Mouse (Mus musculus) thymus, postnatal 36 days (tissue): Measurements from ENCODE around the gene Zp2.

Source experiments
- DNase-seq, 2 experiments: peaks; one replicate each; pipeline ENCODE4 v3.0.0; 2022; ENCODE audit warnings: mixed read lengths in 2 of 2

Gene Zp2

GRCm38 (mm10) chr7:120145191-120145590 lies at the start of gene Zp2:
Gene Zp2 (minus strand): TSS chr7:120145291.
- no peak for DNase-seq

DNA sequence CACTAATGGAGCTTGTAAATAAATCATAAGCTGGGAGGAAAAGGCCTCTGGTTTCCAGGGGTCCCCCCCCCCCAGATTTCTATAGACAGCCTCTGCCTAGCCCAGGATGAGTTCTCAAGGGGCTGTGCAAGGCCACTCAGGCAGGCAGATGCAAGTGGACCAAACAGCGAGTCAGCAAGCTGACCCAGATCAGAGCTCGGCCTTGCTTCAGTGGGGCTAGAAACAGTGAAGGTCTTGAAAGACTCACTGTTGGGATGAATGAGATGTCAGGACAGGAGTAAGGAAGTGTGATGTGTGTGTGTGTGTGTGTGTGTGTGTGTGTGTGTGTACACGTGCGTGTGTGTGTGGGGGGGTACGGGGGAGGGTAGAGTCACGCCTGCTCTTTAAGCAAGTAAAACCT lies 47.7 kb upstream of the Zp2 start:
- DNase-seq, result no peak

GRCm38 (mm10) chr7:120192207-120192606 lies 47.1 kb upstream of the Zp2 start:
- DNase-seq, result no peak

GRCm38 (mm10) chr7:120190150-120190665 lies 45.1 kb upstream of the Zp2 start:
- DNase-seq, result no peak

GRCm38 (mm10) chr7:120189369-120190149 lies 44.5 kb upstream of the Zp2 start:
- DNase-seq, result no peak

DNA sequence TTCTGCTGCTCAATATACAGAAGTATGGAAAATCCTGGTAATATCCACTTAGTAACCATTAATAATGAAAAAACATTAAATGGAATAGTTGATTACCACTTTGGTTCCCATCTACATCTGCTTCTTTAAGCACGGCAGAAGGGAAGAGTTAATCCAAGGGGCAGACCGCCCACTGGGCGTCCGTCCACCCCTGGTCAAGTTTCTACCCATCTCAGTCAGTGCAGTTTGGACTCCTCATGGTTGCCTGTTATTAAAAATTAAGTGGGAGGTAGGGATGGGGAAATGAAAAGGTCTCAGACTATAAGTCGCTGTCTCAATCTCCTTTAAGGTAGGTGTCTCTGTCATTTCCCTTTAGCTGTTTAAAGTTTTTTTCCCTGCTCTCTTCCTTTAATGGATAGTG lies 43.9 kb upstream of the Zp2 start:
- DNase-seq, result no peak

GRCm38 (mm10) chr7:120182891-120183290 lies 37.8 kb upstream of the Zp2 start:
- DNase-seq, result no peak

GRCm38 (mm10) chr7:120181401-120182230 lies 36.5 kb upstream of the Zp2 start:
- DNase-seq, result no peak

GRCm38 (mm10) chr7:120180547-120180946 lies 35.5 kb upstream of the Zp2 start:
- no peak for DNase-seq

DNA sequence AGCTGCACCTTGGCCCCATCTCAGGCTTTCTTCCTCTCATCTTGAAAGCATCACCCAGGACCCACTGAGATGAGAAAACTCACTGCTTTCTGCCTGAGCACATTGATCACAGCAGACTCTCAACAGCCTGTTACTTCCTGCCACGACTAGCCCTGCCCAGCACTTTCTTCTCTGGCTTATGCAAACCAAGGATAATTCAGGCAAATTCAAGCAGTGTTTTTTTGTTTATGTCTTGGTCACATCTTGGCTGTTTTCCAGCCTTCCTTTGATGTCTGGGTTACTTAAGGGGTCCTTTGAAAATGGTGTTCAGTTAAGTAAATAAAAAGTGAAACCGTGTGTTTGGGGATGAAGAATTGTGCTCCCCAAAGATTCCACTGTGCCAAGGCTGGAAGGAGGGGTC lies 33.8 kb upstream of the Zp2 start:
- no peak for DNase-seq

- DNase-seq, result no peak
These were observed 32.5 kb upstream of the Zp2 start for GRCm38 (mm10) chr7:120177611-120178010.

DNA sequence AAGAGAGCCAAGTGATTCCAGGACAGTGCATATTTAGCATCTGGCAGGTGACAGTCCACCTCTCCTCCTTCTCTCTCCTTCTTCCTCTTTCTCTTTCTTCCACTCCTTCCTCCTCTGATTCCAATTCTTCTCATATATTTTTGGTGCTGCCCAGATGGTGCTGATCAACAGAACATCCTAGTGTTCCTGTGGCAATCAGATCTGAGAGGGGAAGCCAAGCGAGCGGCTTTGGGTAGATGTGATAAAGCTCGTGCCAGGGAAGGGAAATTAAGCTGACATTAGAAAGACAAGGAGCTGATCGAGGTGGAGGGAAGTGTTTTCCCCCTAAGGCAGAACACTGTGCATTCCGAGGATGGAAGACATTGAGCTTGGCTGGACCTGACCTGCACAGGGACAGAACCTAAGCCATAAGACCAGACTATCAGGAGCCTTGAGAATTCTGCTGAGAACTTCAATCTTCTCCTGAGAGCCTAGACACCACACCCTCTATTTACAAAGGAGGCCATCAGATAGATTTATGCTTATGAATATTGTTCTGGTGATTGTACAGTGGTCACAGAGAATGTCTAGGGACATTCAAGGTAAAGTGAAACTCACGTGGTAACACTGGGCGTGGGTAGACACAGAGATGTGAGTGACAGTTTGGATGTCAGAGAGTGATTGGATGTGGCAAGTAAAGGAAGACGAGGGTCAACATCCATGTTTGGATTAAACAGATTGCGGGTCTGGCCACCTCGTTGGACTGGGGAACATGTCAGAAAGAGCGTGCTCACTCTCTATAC lies 29.8 kb upstream of the Zp2 start:
- no peak for DNase-seq

- no peak for DNase-seq
These were observed 28.6 kb upstream of the Zp2 start, which contains the start of gene Anks4b for GRCm38 (mm10) chr7:120173603-120174244. Gene Anks4b (plus strand): TSS chr7:120173858.

- DNase-seq, result no peak
These were observed 27.2 kb upstream of the Zp2 start for GRCm38 (mm10) chr7:120172188-120172700.

DNA sequence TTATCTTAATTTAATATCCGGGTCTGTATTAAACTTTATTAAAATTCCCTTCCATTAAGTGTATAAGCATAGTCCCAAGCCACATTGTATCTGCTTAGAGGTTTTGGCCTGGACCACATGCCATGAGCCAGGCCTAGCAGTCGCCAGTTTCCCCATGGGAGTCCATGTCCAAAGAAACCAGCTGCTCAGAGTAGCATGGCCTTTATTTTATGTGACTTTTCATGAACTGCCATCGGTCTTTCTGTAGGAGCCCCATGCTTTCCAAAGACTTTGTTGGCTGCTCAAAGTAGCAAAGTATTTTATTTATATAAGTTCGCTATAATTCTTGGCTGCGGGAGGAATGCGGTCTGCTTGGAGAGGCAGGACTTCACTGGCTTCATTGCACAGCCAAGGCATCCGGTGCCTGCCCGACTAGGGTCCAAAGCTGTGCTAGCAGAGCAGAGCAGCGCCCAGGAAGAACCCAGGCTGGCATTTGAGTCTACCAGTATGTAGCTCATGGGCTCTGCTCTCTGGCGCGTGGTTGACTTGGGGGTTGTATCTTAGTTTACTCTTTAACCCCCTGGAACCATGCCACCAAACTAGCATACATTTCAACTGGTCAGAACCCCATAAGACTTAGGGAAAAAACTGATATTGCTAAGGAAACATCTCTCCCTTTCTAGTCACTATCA lies 18.6 kb upstream of the Zp2 start:
- DNase-seq, result no peak

DNA sequence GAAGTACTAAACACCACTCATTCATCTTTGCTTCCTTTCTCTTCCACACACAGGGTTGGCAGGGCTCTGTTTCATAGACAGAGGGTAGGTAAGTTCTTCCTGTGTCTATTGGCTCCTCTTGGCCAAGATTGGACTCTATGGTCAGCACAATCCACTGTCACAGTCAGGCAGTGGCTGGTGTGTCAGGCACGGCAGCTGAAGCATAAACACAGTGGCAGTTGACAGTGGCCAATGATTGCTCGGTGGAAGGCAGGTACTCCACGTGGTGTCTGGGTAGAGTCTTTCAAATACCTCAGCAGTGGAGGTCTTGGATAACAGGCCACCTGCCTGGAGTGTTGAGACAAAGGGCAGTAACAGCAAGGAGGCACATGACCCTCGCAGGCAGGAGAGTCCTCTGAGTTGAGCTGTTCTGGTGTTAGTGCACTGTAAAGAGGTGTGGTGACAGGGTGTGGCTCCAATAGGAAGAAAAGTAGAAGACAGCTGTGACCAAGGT lies 13.1 kb upstream of the Zp2 start:
- no peak for DNase-seq

- DNase-seq, result no peak
These were observed 12.5 kb upstream of the Zp2 start for GRCm38 (mm10) chr7:120157575-120158061.

- DNase-seq, result no peak
These were observed 11.8 kb upstream of the Zp2 start for GRCm38 (mm10) chr7:120156841-120157409.

DNA sequence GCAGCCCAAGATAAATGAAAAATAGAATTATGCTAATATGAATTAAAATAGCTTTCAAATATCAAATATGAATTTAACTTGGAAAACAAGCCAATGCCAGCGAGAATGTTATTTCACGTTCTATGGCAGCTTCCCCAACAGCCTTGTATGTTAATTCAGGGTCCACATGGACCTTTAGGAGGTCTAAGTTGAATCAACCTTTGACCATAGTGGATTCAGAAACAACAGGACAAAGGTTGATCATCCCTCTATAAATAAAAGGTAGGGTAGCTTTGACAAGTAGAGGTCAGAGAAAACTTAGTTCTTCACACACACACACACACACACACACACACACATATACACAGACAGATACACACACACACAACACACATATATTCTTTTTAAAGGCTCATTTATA lies 5.8 kb upstream of the Zp2 start:
- DNase-seq, result no peak

- no peak for DNase-seq
These were observed 5.2 kb upstream of the Zp2 start for GRCm38 (mm10) chr7:120150257-120150656.

GRCm38 (mm10) chr7:120142743-120143142 lies 2.3 kb downstream of the Zp2 start:
- DNase-seq, result no peak
